Mouse (Mus musculus): ENCODE data around the gene Zfp180. TPM values are rescaled to one million over a fixed set of nuclear protein-coding genes. Genes with fewer than 3 reads are reported as not detected.
A peak's percentile ranks its signal among the peaks of the same experiment; 100 is the strongest.

Gene Zfp180
- polyA plus RNA-seq, 1 experiment from 2014 or later: 25.4 TPM

GRCm38 (mm10) chr7:24112156-24112856 is 30.6 kb downstream of the Zfp180 start, which contains the start of gene Zfp112:
TSS of gene Zfp112 (plus strand) at chr7:24112314.
- peaks cover 6% of the 10 kb centered on the region for H3K4me1 ChIP-seq
- peak within 1 kb of the TSS; percentile 80 for H3K27ac ChIP-seq
- no peaks in the 10 kb centered on the region for H3K27me3 ChIP-seq
- peak within 1 kb of the TSS; percentile 81 for H3K4me2 ChIP-seq
- peaks cover 27% of the 10 kb centered on the region for H3K36me3 ChIP-seq
- ATAC-seq (ENCODE audit: insufficient number of reproducible peaks, insufficient read depth, low FRiP score, low TSS enrichment, low read depth): peak; percentile 94
- H3K4me3 ChIP-seq: peak within 1 kb of the TSS; percentile 74
- WGBS: 1% methylated on average over 23 of the region's 23 CpGs
- peak within 1 kb of the TSS; percentile 83 for H3K9ac ChIP-seq
- peaks cover 24% of the 10 kb centered on the region for H3K9me3 ChIP-seq

GRCm38 (mm10) chr7:24113001-24113400 is 31.3 kb downstream of the Zfp180 start:
- Histone ChIP-seq H3K9me3 (peaks cover 17% of the 10 kb centered on the region), H3K4me3 (peak overlapping the region; percentile 74), H3K36me3 (peaks cover 20% of the 10 kb centered on the region), H3K27ac (peak overlapping the region; percentile 80), H3K4me1 (peaks cover 6% of the 10 kb centered on the region), H3K27me3 (no peaks in the 10 kb centered on the region), H3K9ac (peak overlapping the region; percentile 83), H3K4me2 (peak overlapping the region; percentile 81)
- ATAC-seq (ENCODE audit: insufficient number of reproducible peaks, insufficient read depth, low FRiP score, low TSS enrichment, low read depth): no peak
- 11% methylated on average over 12 of the region's 12 CpGs for WGBS

- H3K4me2 ChIP-seq: no peak overlapping the region
- no peaks in the 10 kb centered on the region for H3K36me3 ChIP-seq
- peaks cover 6% of the 10 kb centered on the region for H3K4me1 ChIP-seq
- no peak overlapping the region for H3K4me3 ChIP-seq
- WGBS: 86% methylated on average over 4 of the region's 4 CpGs
- no peak overlapping the region for H3K9ac ChIP-seq
- no peaks in the 10 kb centered on the region for H3K9me3 ChIP-seq
- H3K27ac ChIP-seq: no peak overlapping the region
- H3K27me3 ChIP-seq: no peaks in the 10 kb centered on the region
- ATAC-seq (ENCODE audit: insufficient number of reproducible peaks, insufficient read depth, low FRiP score, low TSS enrichment, low read depth): no peak
Observed at GRCm38 (mm10) chr7:24116655-24117054, 34.9 kb downstream of the Zfp180 start.

GRCm38 (mm10) chr7:24133425-24133995 is 51.8 kb downstream of the Zfp180 start:
- Histone ChIP-seq H3K4me1 (peaks cover 12% of the 10 kb centered on the region), H3K4me3 (peak overlapping the region; percentile 80), H3K9ac (peak overlapping the region; percentile 87), H3K36me3 (peaks cover 27% of the 10 kb centered on the region), H3K27ac (peak overlapping the region; percentile 44; the same call in 1 of the 2 replicates), H3K4me2 (peak overlapping the region; percentile 80), H3K27me3 (no peaks in the 10 kb centered on the region), H3K9me3 (no peaks in the 10 kb centered on the region)
- WGBS: 18% methylated on average over 6 of the region's 6 CpGs
- ATAC-seq (ENCODE audit: insufficient number of reproducible peaks, insufficient read depth, low FRiP score, low TSS enrichment, low read depth): no peak

- H3K4me3 ChIP-seq: peak within 1 kb of the TSS; percentile 80
- H3K9me3 ChIP-seq: no peaks in the 10 kb centered on the region
- H3K9ac ChIP-seq: peak within 1 kb of the TSS; percentile 87
- no peaks in the 10 kb centered on the region for H3K27me3 ChIP-seq
- H3K4me1 ChIP-seq: peaks cover 12% of the 10 kb centered on the region
- H3K4me2 ChIP-seq: peak within 1 kb of the TSS; percentile 80
- peak; percentile 79 for ATAC-seq (ENCODE audit: insufficient number of reproducible peaks, insufficient read depth, low FRiP score, low TSS enrichment, low read depth)
- H3K36me3 ChIP-seq: peaks cover 34% of the 10 kb centered on the region
- peak within 1 kb of the TSS; percentile 44; the same call in 1 of the 2 replicates for H3K27ac ChIP-seq
- 3% methylated on average over 32 of the region's 32 CpGs for WGBS
Observed at GRCm38 (mm10) chr7:24133996-24134828, 52.5 kb downstream of the Zfp180 start, which contains the start of gene Zfp235. TSS of gene Zfp235 (plus strand) at chr7:24134169.

- 93% methylated on average over 6 of the region's 6 CpGs for WGBS
Observed at GRCm38 (mm10) chr7:24142566-24142965, 60.8 kb downstream of the Zfp180 start.

GRCm38 (mm10) chr7:24153272-24153671 is 71.5 kb downstream of the Zfp180 start:
- Histone ChIP-seq H3K4me1 (no peaks in the 10 kb centered on the region), H3K9ac (no peak overlapping the region), H3K27ac (no peak overlapping the region), H3K9me3 (no peaks in the 10 kb centered on the region), H3K4me2 (no peak overlapping the region), H3K36me3 (no peaks in the 10 kb centered on the region), H3K4me3 (no peak overlapping the region), H3K27me3 (no peaks in the 10 kb centered on the region)
- 10% methylated on average over 1 of the region's 1 CpGs for WGBS
- ATAC-seq (ENCODE audit: insufficient number of reproducible peaks, insufficient read depth, low FRiP score, low TSS enrichment, low read depth): no peak

More at GRCm38 (mm10) chr7:24142566-24142965, 60.8 kb downstream of the Zfp180 start:
- Histone ChIP-seq H3K27ac (no peak overlapping the region), H3K9ac (no peak overlapping the region), H3K27me3 (no peaks in the 10 kb centered on the region), H3K9me3 (peaks cover 4% of the 10 kb centered on the region), H3K4me3 (no peak overlapping the region), H3K4me1 (no peaks in the 10 kb centered on the region), H3K4me2 (no peak overlapping the region), H3K36me3 (peaks cover 56% of the 10 kb centered on the region)
- no peak for ATAC-seq (ENCODE audit: insufficient number of reproducible peaks, insufficient read depth, low FRiP score, low TSS enrichment, low read depth)

Other genes with a start within 250 kb of the Zfp180 start
- gene Vmn1r176, start 244.6 kb upstream of the Zfp180 start, polyA plus RNA-seq (2015; fragmentation: Nextera tagmentation; extraction: Ambion mirVana): not detected in 2 replicates
- gene Vmn1r177, start 215.5 kb upstream of the Zfp180 start, polyA plus RNA-seq (2015; fragmentation: Nextera tagmentation; extraction: Ambion mirVana): not detected in 2 replicates
- gene Vmn1r178, start 189.9 kb upstream of the Zfp180 start, polyA plus RNA-seq (2015; fragmentation: Nextera tagmentation; extraction: Ambion mirVana): not detected in 2 replicates
- gene Vmn1r179, start 154.9 kb upstream of the Zfp180 start, polyA plus RNA-seq (2015; fragmentation: Nextera tagmentation; extraction: Ambion mirVana): not detected in 2 replicates
- not detected in 2 replicates for gene Vmn1r180, start 131.3 kb upstream of the Zfp180 start, polyA plus RNA-seq (2015; fragmentation: Nextera tagmentation; extraction: Ambion mirVana)
- not detected in 2 replicates for gene Vmn1r181, start 107.3 kb upstream of the Zfp180 start, polyA plus RNA-seq (2015; fragmentation: Nextera tagmentation; extraction: Ambion mirVana)
- gene V1rd19, start 80.2 kb upstream of the Zfp180 start, polyA plus RNA-seq (2015; fragmentation: Nextera tagmentation; extraction: Ambion mirVana): not detected in 2 replicates
- gene Vmn1r183, start 28.7 kb upstream of the Zfp180 start, polyA plus RNA-seq (2015; fragmentation: Nextera tagmentation; extraction: Ambion mirVana): not detected in 2 replicates
- gene Zfp112, start 30.4 kb downstream of the Zfp180 start, polyA plus RNA-seq (2015; fragmentation: Nextera tagmentation; extraction: Ambion mirVana): 10.1 and 12.4 TPM in 2 replicates
- 18.8 and 21.9 TPM in 2 replicates for gene Zfp235, start 52.2 kb downstream of the Zfp180 start, polyA plus RNA-seq (2015; fragmentation: Nextera tagmentation; extraction: Ambion mirVana)
- gene Zfp114, start 93.1 kb downstream of the Zfp180 start, polyA plus RNA-seq (2015; fragmentation: Nextera tagmentation; extraction: Ambion mirVana): 7.2 and 9.4 TPM in 2 replicates
- 10.8 and 12.4 TPM in 2 replicates for gene Zfp111, start 129.5 kb downstream of the Zfp180 start, polyA plus RNA-seq (2015; fragmentation: Nextera tagmentation; extraction: Ambion mirVana)
- gene Zfp109, start 155.6 kb downstream of the Zfp180 start, polyA plus RNA-seq (2015; fragmentation: Nextera tagmentation; extraction: Ambion mirVana): 6.1 and 6.4 TPM in 2 replicates
- gene Zfp108, start 172.9 kb downstream of the Zfp180 start, polyA plus RNA-seq (2015; fragmentation: Nextera tagmentation; extraction: Ambion mirVana): 5.3 and 6.5 TPM in 2 replicates
- 10.7 and 10.8 TPM in 2 replicates for gene Zfp93, start 188.5 kb downstream of the Zfp180 start, polyA plus RNA-seq (2015; fragmentation: Nextera tagmentation; extraction: Ambion mirVana)
- 53.8 and 58.5 TPM in 2 replicates for gene Zfp61, start 219.3 kb downstream of the Zfp180 start, polyA plus RNA-seq (2015; fragmentation: Nextera tagmentation; extraction: Ambion mirVana)
- 14.3 and 18.8 TPM in 2 replicates for gene Zfp94, start 234.7 kb downstream of the Zfp180 start, polyA plus RNA-seq (2015; fragmentation: Nextera tagmentation; extraction: Ambion mirVana)

All from embryonic facial prominence, embryonic 13.5 days (tissue).